ENCODE assay signal across 17 mouse cellular contexts in the genomic region with DNA sequence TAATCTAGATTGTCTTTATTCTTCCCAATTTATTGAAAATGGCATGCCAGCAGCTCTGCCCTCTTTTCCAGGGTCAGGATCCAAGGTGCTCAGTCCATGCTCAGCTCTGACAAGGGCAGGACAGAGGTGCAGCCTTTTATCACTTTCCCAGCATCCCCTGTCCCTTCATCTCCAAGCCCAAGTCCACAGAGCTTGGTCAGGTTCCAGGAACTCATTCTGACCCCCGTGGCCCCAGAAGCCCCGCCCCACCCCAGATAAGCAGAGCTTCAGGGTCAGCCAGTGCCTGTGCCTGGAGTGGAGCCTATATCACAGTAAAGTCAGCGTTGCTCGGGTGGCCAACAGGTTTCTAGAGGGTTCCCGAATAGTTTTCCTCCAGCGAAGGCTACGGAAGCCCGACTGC. TPM values are rescaled to one million over a fixed set of nuclear protein-coding genes. Genes with fewer than 3 reads are reported as not detected.
"Had no signal": no experiment of that assay in that cellular context is flagged by ENCODE, and none has a peak within 500 bp of the region (broad histone marks: within the 10 kb centered on the region; RNA-seq: fewer than 3 reads in every experiment).

No protein-coding gene starts in this region.

RNA-seq across cellular contexts. Expression of a gene that starts 2.2 kb away (rescaled TPM):
- total RNA-seq: hindbrain, postnatal 0 days; monocyte, adult 5-6 weeks; neutrophil, adult 5-6 weeks had no signal
- polyA plus RNA-seq: hindbrain, postnatal 0 days; inflammation-experienced regulatory T-cells, adult 6 months; kidney, embryonic 14.5 days; kidney, postnatal 0 days; limb, embryonic 10.5 days; limb, embryonic 13.5 days; lung, embryonic 15.5 days; midbrain, embryonic 10.5 days; midbrain, embryonic 13.5 days; midbrain, embryonic 16.5 days; myocyte; neural tube, embryonic 13.5 days; spleen, adult 2 months; testis, adult 2 months had no signal

RNA-seq across cellular contexts. Expression of a gene that starts 35.4 kb away (rescaled TPM):
- total RNA-seq: left cerebral cortex, adult 18-20 months had no signal
- polyA plus RNA-seq: hindbrain, postnatal 0 days; inflammation-experienced regulatory T-cells, adult 6 months; midbrain, embryonic 13.5 days had no signal
